Mouse (Mus musculus): Measurements from ENCODE around the gene Hspa1l. TPM values are rescaled to one million over a fixed set of nuclear protein-coding genes. Genes with fewer than 3 reads are reported as not detected.

Hspa1l gene
- polyA plus RNA-seq, 1 experiment from 2014 or later, result 0.46 TPM

DNA sequence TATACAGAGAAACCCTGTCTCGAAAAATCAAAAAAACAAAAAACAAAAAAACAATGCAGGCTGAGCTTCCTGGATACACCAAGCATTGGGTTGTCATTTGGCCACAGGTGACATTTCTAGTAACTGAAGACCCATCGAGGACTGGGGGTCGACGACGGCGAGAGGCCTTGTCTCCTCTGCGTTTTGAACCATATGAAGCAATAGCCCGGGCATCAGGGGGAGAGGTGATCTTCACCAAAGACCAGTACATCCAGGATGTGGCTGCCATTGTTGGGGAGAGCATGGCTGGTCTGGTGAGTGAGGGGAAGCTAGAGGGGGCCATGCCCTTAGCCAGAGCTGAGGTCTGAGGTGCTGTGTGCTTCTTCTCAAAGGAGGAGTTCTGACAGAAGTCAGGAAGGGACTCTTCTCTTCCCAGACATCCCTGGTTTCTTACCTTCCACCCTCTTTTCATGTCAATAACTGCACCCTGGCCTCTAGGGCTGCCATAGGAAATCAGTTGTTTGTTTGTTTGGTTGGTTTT lies 50.1 kb downstream of the Hspa1l start:
- Histone ChIP-seq H3K4me3 (no peak overlapping the region), H3K4me1 (peaks cover 29% of the 10 kb centered on the region), H3K4me2 (no peak overlapping the region), H3K9me3 (no peaks in the 10 kb centered on the region), H3K9ac (no peak overlapping the region), H3K27ac (no peak overlapping the region), H3K27me3 (no peaks in the 10 kb centered on the region), H3K36me3 (no peaks in the 10 kb centered on the region)
- ATAC-seq (ENCODE audit: insufficient number of reproducible peaks, low FRiP score, low TSS enrichment, low read depth), result no peak
- WGBS, result 91% methylated on average over 8 of the region's 8 CpGs

DNA sequence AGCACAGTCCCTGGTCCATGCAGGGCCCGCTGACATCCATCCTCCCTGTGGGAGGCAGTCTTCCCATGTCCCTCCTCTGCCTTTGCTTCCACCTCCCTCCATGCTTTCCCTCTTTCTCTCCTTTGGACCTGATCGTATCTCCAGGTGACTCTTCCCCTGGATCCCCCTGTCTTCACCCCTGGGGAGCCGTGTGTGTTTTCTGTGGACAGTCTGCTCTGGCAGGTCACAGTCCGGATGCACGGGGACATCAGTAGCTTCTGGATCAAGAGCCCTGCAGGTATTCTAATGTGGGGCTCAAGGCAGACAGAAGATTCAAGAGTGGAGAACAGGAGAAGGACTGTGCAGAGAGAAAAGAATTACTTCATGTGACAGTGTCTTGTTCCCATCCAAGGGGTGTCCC lies 50.7 kb downstream of the Hspa1l start:
- Histone ChIP-seq H3K4me1 (peaks cover 32% of the 10 kb centered on the region), H3K9ac (no peak overlapping the region), H3K27ac (no peak overlapping the region), H3K9me3 (no peaks in the 10 kb centered on the region), H3K27me3 (no peaks in the 10 kb centered on the region), H3K4me2 (no peak overlapping the region), H3K36me3 (no peaks in the 10 kb centered on the region), H3K4me3 (no peak overlapping the region)
- 89% methylated on average over 5 of the region's 5 CpGs for WGBS
- ATAC-seq (ENCODE audit: insufficient number of reproducible peaks, low FRiP score, low TSS enrichment, low read depth), result no peak

- no peak overlapping the region for H3K4me2 ChIP-seq
- H3K27me3 ChIP-seq, result no peaks in the 10 kb centered on the region
- peaks cover 35% of the 10 kb centered on the region for H3K4me1 ChIP-seq
- ATAC-seq (ENCODE audit: insufficient number of reproducible peaks, low FRiP score, low TSS enrichment, low read depth), result no peak
- H3K36me3 ChIP-seq, result no peaks in the 10 kb centered on the region
- 66% methylated on average over 4 of the region's 4 CpGs for WGBS
- H3K9me3 ChIP-seq, result no peaks in the 10 kb centered on the region
- H3K4me3 ChIP-seq, result no peak overlapping the region
- H3K9ac ChIP-seq, result no peak overlapping the region
- H3K27ac ChIP-seq, result no peak overlapping the region
Observed at GRCm38 (mm10) chr17:35023756-35024155, 51.3 kb downstream of the Hspa1l start.

DNA sequence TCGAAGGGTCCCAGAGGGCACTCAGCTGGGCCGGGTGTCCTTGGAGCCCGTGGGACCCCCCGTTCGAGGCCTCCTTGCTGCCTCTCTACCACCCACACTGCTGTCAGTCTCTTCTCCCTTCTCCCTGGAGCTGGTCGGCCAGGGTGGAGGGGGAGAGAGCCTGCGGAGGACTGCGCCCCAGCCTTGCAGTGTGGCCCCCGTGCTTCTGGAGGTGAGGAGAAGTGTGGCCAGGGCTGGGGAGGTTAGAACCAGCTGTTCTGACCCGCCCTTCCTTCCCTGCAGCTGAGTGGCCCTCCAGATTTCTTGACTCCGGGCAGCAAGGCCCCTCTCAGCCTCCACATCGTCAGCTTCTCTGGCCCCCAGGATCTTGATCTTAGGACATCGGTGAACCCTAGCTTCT lies 51.8 kb downstream of the Hspa1l start:
- 72% methylated on average over 12 of the region's 13 CpGs for WGBS

GRCm38 (mm10) chr17:35024691-35025488 lies 52.4 kb downstream of the Hspa1l start:
- no peak overlapping the region for H3K9ac ChIP-seq
- peaks cover 37% of the 10 kb centered on the region for H3K4me1 ChIP-seq
- H3K27ac ChIP-seq, result no peak overlapping the region
- no peak overlapping the region for H3K4me3 ChIP-seq
- no peak for ATAC-seq (ENCODE audit: insufficient number of reproducible peaks, low FRiP score, low TSS enrichment, low read depth)
- no peaks in the 10 kb centered on the region for H3K27me3 ChIP-seq
- H3K9me3 ChIP-seq, result no peaks in the 10 kb centered on the region
- no peaks in the 10 kb centered on the region for H3K36me3 ChIP-seq
- 64% methylated on average over 8 of the region's 10 CpGs for WGBS
- no peak overlapping the region for H3K4me2 ChIP-seq

More for the DNA sequence above, 51.8 kb downstream of the Hspa1l start:
- no peak for ATAC-seq (ENCODE audit: insufficient number of reproducible peaks, low FRiP score, low TSS enrichment, low read depth)
- Histone ChIP-seq H3K36me3 (no peaks in the 10 kb centered on the region), H3K4me2 (no peak overlapping the region), H3K9ac (no peak overlapping the region), H3K4me1 (peaks cover 35% of the 10 kb centered on the region), H3K27me3 (no peaks in the 10 kb centered on the region), H3K4me3 (no peak overlapping the region), H3K27ac (no peak overlapping the region), H3K9me3 (no peaks in the 10 kb centered on the region)

GRCm38 (mm10) chr17:35026206-35026605 lies 53.7 kb downstream of the Hspa1l start:
- peak overlapping the region; percentile 57; the same call in 1 of the 2 replicates for H3K27ac ChIP-seq
- no peak overlapping the region for H3K9ac ChIP-seq
- H3K4me2 ChIP-seq, result peak overlapping the region; percentile 7; the same call in 1 of the 2 replicates

GRCm38 (mm10) chr17:35027277-35028068 lies 55.0 kb downstream of the Hspa1l start, which contains the start of gene Sapcd1:
TSS of gene Sapcd1 (minus strand) at chr17:35028016.
- Histone ChIP-seq H3K9me3 (no peaks in the 10 kb centered on the region), H3K9ac (no peak within 1 kb of the TSS; the same call in 1 of the 2 replicates), H3K27ac (peak within 1 kb of the TSS; percentile 69), H3K27me3 (no peaks in the 10 kb centered on the region), H3K4me3 (peak within 1 kb of the TSS; percentile 14), H3K4me1 (peaks cover 33% of the 10 kb centered on the region), H3K36me3 (no peaks in the 10 kb centered on the region), H3K4me2 (peak within 1 kb of the TSS; percentile 31; the same call in 1 of the 2 replicates)
- peak; percentile 67; the same call in 1 of the 2 replicates for ATAC-seq (ENCODE audit: insufficient number of reproducible peaks, low FRiP score, low TSS enrichment, low read depth)
- WGBS, result 31% methylated on average over 13 of the region's 13 CpGs

More at GRCm38 (mm10) chr17:35026206-35026605, 53.7 kb downstream of the Hspa1l start:
- no peak overlapping the region for H3K4me3 ChIP-seq
- peaks cover 37% of the 10 kb centered on the region for H3K4me1 ChIP-seq
- no peaks in the 10 kb centered on the region for H3K9me3 ChIP-seq
- H3K36me3 ChIP-seq, result no peaks in the 10 kb centered on the region
- no peaks in the 10 kb centered on the region for H3K27me3 ChIP-seq
- no peak for ATAC-seq (ENCODE audit: insufficient number of reproducible peaks, low FRiP score, low TSS enrichment, low read depth)
- 74% methylated on average over 5 of the region's 5 CpGs for WGBS

DNA sequence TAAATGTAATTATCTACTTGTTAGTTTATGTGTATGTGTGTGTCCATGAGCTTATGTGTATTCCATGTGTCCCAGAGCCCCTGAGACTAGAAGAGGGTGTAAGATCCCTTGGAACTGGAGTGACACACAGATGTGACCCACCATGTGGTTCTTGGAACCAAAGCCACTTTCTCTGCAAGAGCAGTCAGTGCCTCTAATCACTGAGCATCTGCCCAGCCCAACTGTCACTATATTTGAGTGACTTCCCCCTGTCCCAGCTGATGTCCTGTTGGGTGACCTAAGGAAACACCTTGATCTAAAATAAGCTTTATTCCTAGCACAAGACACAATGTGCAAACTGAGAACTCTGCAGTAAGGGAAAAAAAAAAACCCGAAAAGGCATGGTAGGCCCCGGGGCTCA lies 55.8 kb downstream of the Hspa1l start:
- Histone ChIP-seq H3K27me3 (no peaks in the 10 kb centered on the region), H3K4me2 (no peak overlapping the region), H3K9me3 (no peaks in the 10 kb centered on the region), H3K36me3 (no peaks in the 10 kb centered on the region), H3K9ac (no peak overlapping the region), H3K4me1 (peaks cover 33% of the 10 kb centered on the region), H3K27ac (no peak overlapping the region), H3K4me3 (no peak overlapping the region)
- ATAC-seq (ENCODE audit: insufficient number of reproducible peaks, low FRiP score, low TSS enrichment, low read depth), result no peak
- WGBS, result 84% methylated on average over 2 of the region's 2 CpGs

Other genes starting within 250 kb of the Hspa1l start
- gene C4b, start 228.8 kb upstream of the Hspa1l start, polyA plus RNA-seq (2015; fragmentation: Nextera tagmentation; extraction: Ambion mirVana), result 1.5 and 3.3 TPM in 2 replicates
- 0.12 and 0.25 TPM in 2 replicates for gene Cyp21a1, start 168.1 kb upstream of the Hspa1l start, polyA plus RNA-seq (2015; fragmentation: Nextera tagmentation; extraction: Ambion mirVana)
- 26.1 and 29.3 TPM in 2 replicates for gene Stk19, start 135.8 kb upstream of the Hspa1l start, polyA plus RNA-seq (2015; fragmentation: Nextera tagmentation; extraction: Ambion mirVana)
- gene Dxo, start 135.7 kb upstream of the Hspa1l start, polyA plus RNA-seq (2015; fragmentation: Nextera tagmentation; extraction: Ambion mirVana), result 62.1 and 65.8 TPM in 2 replicates
- gene Skiv2l, start 122.5 kb upstream of the Hspa1l start, polyA plus RNA-seq (2015; fragmentation: Nextera tagmentation; extraction: Ambion mirVana), result 47.2 and 47.4 TPM in 2 replicates
- 90.1 and 96.4 TPM in 2 replicates for gene Nelfe, start 122.3 kb upstream of the Hspa1l start, polyA plus RNA-seq (2015; fragmentation: Nextera tagmentation; extraction: Ambion mirVana)
- gene Cfb, start 110.2 kb upstream of the Hspa1l start, polyA plus RNA-seq (2015; fragmentation: Nextera tagmentation; extraction: Ambion mirVana), result 2.8 and 3.6 TPM in 2 replicates
- 1.7 and 2.8 TPM in 2 replicates for gene Zbtb12, start 93.2 kb upstream of the Hspa1l start, polyA plus RNA-seq (2015; fragmentation: Nextera tagmentation; extraction: Ambion mirVana)
- gene Gm20547, start 90.7 kb upstream of the Hspa1l start, polyA plus RNA-seq (2015; fragmentation: Nextera tagmentation; extraction: Ambion mirVana), result not detected in 2 replicates
- 4.6 and 5.2 TPM in 2 replicates for gene C2, start 74.4 kb upstream of the Hspa1l start, polyA plus RNA-seq (2015; fragmentation: Nextera tagmentation; extraction: Ambion mirVana)
- gene Ehmt2, start 74.2 kb upstream of the Hspa1l start, polyA plus RNA-seq (2015; fragmentation: Nextera tagmentation; extraction: Ambion mirVana), result 64.6 and 78.1 TPM in 2 replicates
- 0.17 TPM in 1 of 2 replicates, not detected in the other for gene Slc44a4, start 58.2 kb upstream of the Hspa1l start, polyA plus RNA-seq (2015; fragmentation: Nextera tagmentation; extraction: Ambion mirVana)
- gene Neu1, start 41.5 kb upstream of the Hspa1l start, polyA plus RNA-seq (2015; fragmentation: Nextera tagmentation; extraction: Ambion mirVana), result 20.1 and 20.5 TPM in 2 replicates
- 3.3 and 3.6 TPM in 2 replicates for gene Hspa1b, start 13.5 kb upstream of the Hspa1l start, polyA plus RNA-seq (2015; fragmentation: Nextera tagmentation; extraction: Ambion mirVana)
- not detected in 2 replicates for gene Gm20481, start 2.8 kb upstream of the Hspa1l start, polyA plus RNA-seq (2015; fragmentation: Nextera tagmentation; extraction: Ambion mirVana)
- gene Hspa1a, start 547 bp upstream of the Hspa1l start, polyA plus RNA-seq (2015; fragmentation: Nextera tagmentation; extraction: Ambion mirVana), result 31.7 and 32.0 TPM in 2 replicates
- gene Lsm2, start 9.2 kb downstream of the Hspa1l start, polyA plus RNA-seq (2015; fragmentation: Nextera tagmentation; extraction: Ambion mirVana), result 143 and 159 TPM in 2 replicates
- 94.4 and 95.1 TPM in 2 replicates for gene Vars, start 28.3 kb downstream of the Hspa1l start, polyA plus RNA-seq (2015; fragmentation: Nextera tagmentation; extraction: Ambion mirVana)
- gene Vwa7, start 43.9 kb downstream of the Hspa1l start, polyA plus RNA-seq (2015; fragmentation: Nextera tagmentation; extraction: Ambion mirVana), result 0.18 and 0.20 TPM in 2 replicates
- 8.9 and 9.4 TPM in 2 replicates for gene Sapcd1, start 55.3 kb downstream of the Hspa1l start, polyA plus RNA-seq (2015; fragmentation: Nextera tagmentation; extraction: Ambion mirVana)
- 3.0 and 3.5 TPM in 2 replicates for gene Msh5, start 74.0 kb downstream of the Hspa1l start, polyA plus RNA-seq (2015; fragmentation: Nextera tagmentation; extraction: Ambion mirVana)
- gene Clic1, start 77.3 kb downstream of the Hspa1l start, polyA plus RNA-seq (2015; fragmentation: Nextera tagmentation; extraction: Ambion mirVana), result 351 and 363 TPM in 2 replicates
- gene Ddah2, start 86.3 kb downstream of the Hspa1l start, polyA plus RNA-seq (2015; fragmentation: Nextera tagmentation; extraction: Ambion mirVana), result 321 and 336 TPM in 2 replicates
- 181 and 203 TPM in 2 replicates for gene Ly6g6c, start 92.7 kb downstream of the Hspa1l start, polyA plus RNA-seq (2015; fragmentation: Nextera tagmentation; extraction: Ambion mirVana)
- gene Mpig6b, start 93.5 kb downstream of the Hspa1l start, polyA plus RNA-seq (2015; fragmentation: Nextera tagmentation; extraction: Ambion mirVana), result 1.0 and 1.4 TPM in 2 replicates
- 50.6 and 53.7 TPM in 2 replicates for gene Ly6g6e, start 104.2 kb downstream of the Hspa1l start, polyA plus RNA-seq (2015; fragmentation: Nextera tagmentation; extraction: Ambion mirVana)
- 1.1 and 2.4 TPM in 2 replicates for gene Ly6g6d, start 105.4 kb downstream of the Hspa1l start, polyA plus RNA-seq (2015; fragmentation: Nextera tagmentation; extraction: Ambion mirVana)
- 0.13 and 0.20 TPM in 2 replicates for gene Ly6g6f, start 112.9 kb downstream of the Hspa1l start, polyA plus RNA-seq (2015; fragmentation: Nextera tagmentation; extraction: Ambion mirVana)
- 101 and 112 TPM in 2 replicates for gene Abhd16a, start 116.6 kb downstream of the Hspa1l start, polyA plus RNA-seq (2015; fragmentation: Nextera tagmentation; extraction: Ambion mirVana)
- not detected in 2 replicates for gene Ly6g5c, start 135.6 kb downstream of the Hspa1l start, polyA plus RNA-seq (2015; fragmentation: Nextera tagmentation; extraction: Ambion mirVana)
- gene Ly6g5b, start 142.7 kb downstream of the Hspa1l start, polyA plus RNA-seq (2015; fragmentation: Nextera tagmentation; extraction: Ambion mirVana), result 0.78 and 0.99 TPM in 2 replicates
- gene Gpank1, start 148.8 kb downstream of the Hspa1l start, polyA plus RNA-seq (2015; fragmentation: Nextera tagmentation; extraction: Ambion mirVana), result 16.8 and 17.4 TPM in 2 replicates
- gene Csnk2b, start 149.3 kb downstream of the Hspa1l start, polyA plus RNA-seq (2015; fragmentation: Nextera tagmentation; extraction: Ambion mirVana), result 293 and 297 TPM in 2 replicates
- gene D17H6S53E, start 153.7 kb downstream of the Hspa1l start, polyA plus RNA-seq (2015; fragmentation: Nextera tagmentation; extraction: Ambion mirVana), result 10.5 and 11.2 TPM in 2 replicates
- 0.52 and 2.0 TPM in 2 replicates for gene Apom, start 159.3 kb downstream of the Hspa1l start, polyA plus RNA-seq (2015; fragmentation: Nextera tagmentation; extraction: Ambion mirVana)
- 49.6 and 51.8 TPM in 2 replicates for gene Bag6, start 162.5 kb downstream of the Hspa1l start, polyA plus RNA-seq (2015; fragmentation: Nextera tagmentation; extraction: Ambion mirVana)
- 142 and 147 TPM in 2 replicates for gene Prrc2a, start 192.2 kb downstream of the Hspa1l start, polyA plus RNA-seq (2015; fragmentation: Nextera tagmentation; extraction: Ambion mirVana)
- 14.6 and 18.6 TPM in 2 replicates for gene Aif1, start 203.4 kb downstream of the Hspa1l start, polyA plus RNA-seq (2015; fragmentation: Nextera tagmentation; extraction: Ambion mirVana)
- 25.8 and 27.5 TPM in 2 replicates for gene Lst1, start 215.7 kb downstream of the Hspa1l start, polyA plus RNA-seq (2015; fragmentation: Nextera tagmentation; extraction: Ambion mirVana)
- 1.0 and 1.2 TPM in 2 replicates for gene Ltb, start 221.7 kb downstream of the Hspa1l start, polyA plus RNA-seq (2015; fragmentation: Nextera tagmentation; extraction: Ambion mirVana)
- gene Tnf, start 229.3 kb downstream of the Hspa1l start, polyA plus RNA-seq (2015; fragmentation: Nextera tagmentation; extraction: Ambion mirVana), result 0.64 and 0.82 TPM in 2 replicates
- 0.37 TPM in 1 of 2 replicates, not detected in the other for gene Lta, start 232.6 kb downstream of the Hspa1l start, polyA plus RNA-seq (2015; fragmentation: Nextera tagmentation; extraction: Ambion mirVana)
- 0.41 and 0.77 TPM in 2 replicates for gene Gm16181, start 248.1 kb downstream of the Hspa1l start, polyA plus RNA-seq (2015; fragmentation: Nextera tagmentation; extraction: Ambion mirVana)

Data from limb, embryonic 15.5 days (tissue).